Mouse (Mus musculus): Measurements from ENCODE around the gene Wars2. TPM values are rescaled to one million over a fixed set of nuclear protein-coding genes. Genes with fewer than 3 reads are reported as not detected.

Wars2 gene
- total RNA-seq, 1 experiment from 2014 or later: 6.6 TPM

DNA sequence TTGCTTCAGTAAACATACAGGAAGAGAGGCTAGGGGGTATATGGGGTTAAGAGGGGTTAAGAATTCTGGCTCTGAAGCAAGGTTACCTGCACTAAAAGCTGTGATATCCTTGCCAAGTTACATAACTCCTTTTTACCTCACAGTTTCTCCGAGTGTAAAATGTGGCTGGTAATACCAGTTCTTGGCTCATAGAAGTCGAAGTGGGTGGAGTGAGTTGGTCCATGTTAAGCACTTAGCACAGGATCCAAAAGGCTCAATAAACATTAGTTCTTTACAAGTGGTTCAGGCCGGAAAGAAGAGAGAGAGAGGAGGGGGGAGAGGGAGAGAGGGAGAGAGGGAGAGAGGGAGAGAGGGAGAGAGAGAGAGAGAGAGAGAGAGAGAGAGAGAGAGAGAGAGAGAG, 104.5 kb downstream of the Wars2 start:
- no peak for ATAC-seq (replicated peaks; ENCODE audit: low read depth, poor library complexity, severe bottlenecking)

DNA sequence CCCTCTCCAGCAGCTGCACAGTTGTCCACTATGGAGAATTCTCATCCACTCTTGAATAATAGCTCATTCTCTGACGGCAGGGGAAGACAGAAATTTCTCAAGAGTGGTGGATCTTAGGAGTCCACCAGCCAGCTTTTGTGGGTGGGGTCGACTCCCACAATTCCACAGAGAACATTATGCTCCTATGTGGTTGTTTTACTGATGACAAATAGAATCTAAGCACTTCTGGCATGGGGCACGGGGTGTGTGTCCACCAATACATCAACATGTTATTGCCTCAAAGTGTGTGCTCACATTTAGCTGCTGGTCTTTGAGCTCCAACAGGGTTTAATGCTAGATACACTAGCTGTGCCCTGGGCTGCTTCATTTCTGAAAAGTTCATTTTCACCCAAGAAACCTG, 105.8 kb downstream of the Wars2 start:
- no peak for ATAC-seq (replicated peaks; ENCODE audit: low read depth, poor library complexity, severe bottlenecking)

- ATAC-seq (replicated peaks; ENCODE audit: low read depth, poor library complexity, severe bottlenecking): no peak
Measured at GRCm38 (mm10) chr3:99247586-99247985, 106.7 kb downstream of the Wars2 start.

DNA sequence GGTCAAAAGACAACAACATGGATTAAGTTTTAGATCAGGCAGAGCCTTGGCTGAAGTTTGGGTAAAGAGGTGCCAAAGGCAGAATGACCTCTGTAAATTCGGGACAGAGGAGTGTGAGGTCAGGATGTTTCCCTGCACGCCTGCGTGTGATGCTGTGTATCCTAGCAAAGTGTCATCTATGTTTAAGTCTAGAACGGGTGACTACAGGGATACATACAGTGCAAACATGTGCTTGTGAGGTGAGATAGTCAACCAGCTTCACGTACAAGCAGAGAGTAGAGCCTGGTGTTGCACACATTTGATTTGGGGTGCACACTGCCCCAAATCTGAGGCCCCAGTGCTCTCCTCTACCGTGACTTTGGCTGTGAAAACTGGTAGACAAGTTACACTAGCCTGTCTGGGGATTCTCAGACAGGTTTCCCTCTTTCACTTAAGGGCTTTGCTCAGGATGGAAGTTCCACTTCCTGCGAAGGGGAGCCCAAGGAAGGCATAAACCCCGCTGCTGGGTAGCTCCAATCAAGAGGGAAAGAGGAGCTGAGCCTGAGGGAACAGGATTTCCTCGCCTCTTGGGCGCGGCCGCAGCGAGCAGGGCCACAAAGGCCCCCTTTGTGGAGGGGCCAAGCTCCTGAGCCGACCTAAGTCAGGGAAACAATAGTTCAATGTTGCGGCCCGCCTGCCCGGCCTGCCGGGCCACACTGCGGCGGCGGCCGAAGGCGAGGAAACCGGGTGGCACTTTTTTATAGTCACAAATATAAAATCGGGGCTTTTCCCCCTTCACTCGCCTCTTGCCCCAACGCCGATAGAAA, 107.3 kb downstream of the Wars2 start:
- ATAC-seq (replicated peaks; ENCODE audit: low read depth, poor library complexity, severe bottlenecking): no peak

GRCm38 (mm10) chr3:99248831-99249550, 108.1 kb downstream of the Wars2 start:
- no peak for ATAC-seq (replicated peaks; ENCODE audit: low read depth, poor library complexity, severe bottlenecking)

DNA sequence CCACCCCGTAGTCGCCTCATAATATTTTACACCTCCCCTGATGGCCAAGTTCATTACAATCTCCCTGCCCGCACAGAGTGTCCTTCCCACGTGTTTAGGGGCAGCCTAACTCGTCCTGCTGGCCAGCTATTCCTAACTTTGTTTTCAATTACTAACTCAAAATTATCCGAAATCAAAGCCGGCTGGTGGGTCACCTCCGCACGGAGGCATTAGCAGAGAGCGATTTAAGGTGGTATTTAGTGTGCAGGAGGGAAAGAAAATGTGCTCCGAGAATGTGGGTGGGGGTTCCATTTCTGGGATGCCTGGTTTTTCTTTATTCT, 108.6 kb downstream of the Wars2 start:
- ATAC-seq (replicated peaks; ENCODE audit: low read depth, poor library complexity, severe bottlenecking): no peak

DNA sequence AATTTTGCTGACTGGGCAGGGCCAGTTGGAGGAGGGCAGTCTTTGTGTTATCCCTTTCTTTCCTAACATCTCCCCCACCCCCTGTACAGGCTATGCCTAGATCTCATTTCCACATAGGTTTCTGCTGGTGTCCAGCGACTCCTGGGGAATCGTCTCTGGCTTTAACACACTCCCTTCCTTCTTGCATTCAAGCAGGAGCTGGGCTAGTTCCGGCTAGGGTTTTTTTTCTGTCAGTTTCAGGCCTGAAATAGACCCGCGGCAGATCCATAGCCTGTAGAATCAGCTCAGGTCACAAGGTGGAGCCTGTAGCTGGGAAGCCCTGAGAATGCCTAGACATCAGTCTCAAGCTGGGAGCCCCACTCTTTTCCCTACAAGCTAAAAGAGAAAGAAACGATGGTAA, 109.0 kb downstream of the Wars2 start:
- ATAC-seq (replicated peaks; ENCODE audit: low read depth, poor library complexity, severe bottlenecking): no peak

- no peak for ATAC-seq (replicated peaks; ENCODE audit: low read depth, poor library complexity, severe bottlenecking)
Measured at GRCm38 (mm10) chr3:99251271-99252165, 110.7 kb downstream of the Wars2 start.

DNA sequence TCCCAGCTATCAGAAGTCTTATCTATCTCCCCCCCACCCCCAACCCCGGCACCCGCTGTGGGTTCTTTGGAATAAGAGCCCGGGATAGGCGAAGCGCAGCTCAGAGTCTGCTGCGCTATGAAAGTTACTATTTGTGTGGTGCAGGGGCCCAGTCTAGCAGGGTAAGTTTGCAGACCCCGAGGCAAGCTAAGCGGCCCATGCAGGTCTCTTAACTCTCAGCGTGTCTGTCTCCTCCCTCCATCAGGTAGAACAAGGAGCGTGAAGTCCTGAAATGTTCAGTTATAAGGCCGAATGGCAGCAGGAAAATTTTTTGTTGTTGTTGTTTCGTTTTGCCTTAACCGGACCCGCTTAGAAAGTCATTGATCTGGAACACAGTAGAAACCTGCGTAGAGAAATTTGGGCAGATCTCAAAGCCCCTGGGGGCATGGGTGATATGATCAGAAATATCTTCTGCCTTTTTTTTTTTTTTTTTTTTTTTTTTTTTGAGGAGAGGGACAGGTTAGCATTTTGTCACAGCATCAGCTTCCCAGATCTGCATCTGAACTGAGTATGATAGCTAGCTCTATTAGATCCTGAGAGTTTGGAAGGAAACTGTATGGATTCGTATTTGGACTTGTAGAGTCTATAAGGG, 111.7 kb downstream of the Wars2 start:
- no peak for ATAC-seq (replicated peaks; ENCODE audit: low read depth, poor library complexity, severe bottlenecking)

GRCm38 (mm10) chr3:99253092-99253488, 112.2 kb downstream of the Wars2 start:
- ATAC-seq (replicated peaks; ENCODE audit: low read depth, poor library complexity, severe bottlenecking): no peak

- peak; percentile 24 for ATAC-seq (replicated peaks; ENCODE audit: low read depth, poor library complexity, severe bottlenecking)
Measured at GRCm38 (mm10) chr3:99253497-99254451, 112.9 kb downstream of the Wars2 start.

- no peak for ATAC-seq (replicated peaks; ENCODE audit: low read depth, poor library complexity, severe bottlenecking)
Measured at GRCm38 (mm10) chr3:99254559-99255151, 113.8 kb downstream of the Wars2 start.

- ATAC-seq (replicated peaks; ENCODE audit: low read depth, poor library complexity, severe bottlenecking): no peak
Measured at GRCm38 (mm10) chr3:99255411-99256365, 114.8 kb downstream of the Wars2 start.

GRCm38 (mm10) chr3:99256366-99256750, 115.5 kb downstream of the Wars2 start:
- ATAC-seq (replicated peaks; ENCODE audit: low read depth, poor library complexity, severe bottlenecking): no peak

- ATAC-seq (replicated peaks; ENCODE audit: low read depth, poor library complexity, severe bottlenecking): no peak
Measured at GRCm38 (mm10) chr3:99256766-99257165, 115.9 kb downstream of the Wars2 start.

DNA sequence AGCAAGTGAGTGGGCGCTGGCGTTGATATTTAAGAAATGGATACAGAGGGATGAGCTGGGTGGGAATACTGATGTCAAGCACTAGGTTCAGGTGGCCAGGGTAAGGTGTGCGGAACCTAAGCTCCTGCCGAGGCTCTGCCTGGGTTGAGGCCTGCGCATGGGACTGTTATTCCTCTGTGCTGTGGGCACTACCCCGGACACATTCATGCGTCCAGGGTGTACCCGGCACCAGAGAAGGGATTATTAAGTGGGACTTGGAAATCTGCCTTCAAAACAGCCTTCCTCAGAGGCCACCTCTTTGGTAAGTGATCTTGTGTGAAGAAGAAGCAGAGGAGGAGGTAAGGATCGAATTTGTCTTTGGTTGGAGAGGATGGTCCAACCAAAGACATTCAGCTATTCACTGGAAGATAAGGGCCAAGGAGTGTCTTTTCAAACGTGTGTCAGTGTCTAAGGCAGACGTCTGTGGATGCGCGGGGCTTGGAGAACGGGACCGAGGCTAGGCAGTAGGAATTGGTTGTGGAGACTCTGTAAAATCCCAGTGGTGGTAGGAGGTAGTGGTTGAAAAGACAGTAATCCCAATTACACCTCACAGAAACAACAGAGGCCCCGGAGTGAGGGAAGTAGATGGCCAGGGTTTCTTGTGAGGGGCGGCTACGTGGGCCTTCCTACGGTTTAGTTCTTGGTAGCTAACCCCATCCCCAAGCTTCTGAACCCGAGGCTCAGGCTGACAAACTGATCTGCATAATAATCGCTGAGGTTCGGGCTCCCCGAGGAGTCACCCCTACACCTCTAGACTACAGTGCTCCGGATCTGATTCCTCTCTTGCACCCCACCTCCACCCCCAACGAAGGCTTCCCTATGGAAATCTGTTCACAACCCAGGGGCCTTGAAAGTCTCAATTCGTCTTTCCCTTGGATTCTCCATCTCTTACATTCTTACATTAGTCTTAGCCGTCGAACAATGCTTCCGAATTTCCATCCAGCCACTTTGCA, 117.0 kb downstream of the Wars2 start:
- ATAC-seq (replicated peaks; ENCODE audit: low read depth, poor library complexity, severe bottlenecking): no peak
